Mouse (Mus musculus) cerebellum, adult 18-20 months (tissue): Measurements from ENCODE around the gene Dusp12.

ENCODE experiments used
- DNase-seq, 2 experiments: peaks; one replicate each; pipeline ENCODE4 v3.0.0; 2021

Gene Dusp12

DNA sequence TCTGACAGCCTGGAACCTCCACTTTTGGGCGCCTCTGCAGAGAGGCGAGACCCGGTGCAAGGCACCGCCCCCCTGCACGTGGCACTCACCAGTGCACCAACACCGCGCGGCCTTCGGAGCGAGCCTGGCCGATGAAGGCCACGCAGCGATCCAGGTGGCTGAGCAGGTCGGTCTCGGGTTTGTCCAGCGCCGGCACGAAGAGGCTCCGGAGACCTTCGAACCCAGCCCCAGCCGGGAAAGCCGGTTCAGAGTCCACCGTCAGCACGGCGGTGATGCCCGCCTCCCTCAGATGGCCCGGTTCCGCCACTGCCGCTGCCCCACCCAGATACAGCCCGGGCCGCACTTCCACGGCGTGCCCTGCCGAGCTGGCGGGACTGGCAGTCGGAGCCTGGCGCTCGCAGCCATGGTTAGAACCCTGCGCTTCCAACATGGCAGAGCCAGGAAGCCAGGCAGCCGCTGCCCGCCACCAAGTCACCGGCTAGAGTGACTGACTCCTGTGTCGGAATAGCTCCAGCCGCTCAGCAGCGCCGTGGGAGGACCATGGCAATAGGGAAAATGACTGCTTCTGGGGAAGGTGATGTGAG, at the start of gene Dusp12, which contains the start of gene Gm26620:
Gene Dusp12, minus strand, starts transcription at position 563 of the 584 bp plus-strand sequence.
Gene Gm26620, plus strand, starts transcription at position 88 of the 584 bp plus-strand sequence.
- DNase-seq = peak; percentile 90 to 93

DNA sequence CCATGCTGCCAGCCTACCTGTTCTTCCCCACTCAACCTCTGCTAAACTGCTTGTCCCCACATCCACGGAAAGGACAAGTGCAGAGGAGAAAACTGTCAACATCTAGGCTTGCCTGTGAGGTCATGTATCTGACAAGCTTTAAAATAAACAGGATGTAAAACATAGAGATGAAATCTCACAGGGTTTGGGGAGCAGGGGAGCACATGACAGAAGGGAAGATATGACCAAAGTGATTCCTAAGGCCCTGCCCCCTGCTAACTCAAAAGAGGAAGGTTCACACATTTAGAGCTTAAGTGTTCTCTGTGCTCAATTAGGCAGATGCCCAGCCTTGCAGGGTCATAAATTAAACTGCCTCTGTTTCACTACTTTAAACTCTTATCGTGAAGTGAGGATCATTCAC, 49.0 kb upstream of the Dusp12 start:
- DNase-seq = no peak

DNA sequence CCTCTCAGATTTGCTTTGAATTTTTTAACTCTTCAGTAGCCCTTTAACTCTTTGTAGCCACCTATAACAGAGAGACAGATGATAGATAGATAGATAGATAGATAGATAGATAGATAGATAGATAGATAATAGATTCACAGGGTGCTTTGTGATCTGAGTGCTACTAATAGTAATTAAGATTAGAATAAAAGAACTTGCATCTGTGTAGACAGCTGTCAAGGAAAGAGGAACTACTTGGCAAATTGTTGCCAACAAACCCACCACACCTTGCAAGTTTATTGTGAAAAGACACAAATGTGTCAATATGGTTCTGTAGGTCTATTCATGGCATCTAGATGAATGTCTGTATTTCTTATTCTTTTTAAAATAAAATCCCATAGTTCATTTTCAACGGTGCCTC, 48.6 kb upstream of the Dusp12 start:
- no peak for DNase-seq

DNA sequence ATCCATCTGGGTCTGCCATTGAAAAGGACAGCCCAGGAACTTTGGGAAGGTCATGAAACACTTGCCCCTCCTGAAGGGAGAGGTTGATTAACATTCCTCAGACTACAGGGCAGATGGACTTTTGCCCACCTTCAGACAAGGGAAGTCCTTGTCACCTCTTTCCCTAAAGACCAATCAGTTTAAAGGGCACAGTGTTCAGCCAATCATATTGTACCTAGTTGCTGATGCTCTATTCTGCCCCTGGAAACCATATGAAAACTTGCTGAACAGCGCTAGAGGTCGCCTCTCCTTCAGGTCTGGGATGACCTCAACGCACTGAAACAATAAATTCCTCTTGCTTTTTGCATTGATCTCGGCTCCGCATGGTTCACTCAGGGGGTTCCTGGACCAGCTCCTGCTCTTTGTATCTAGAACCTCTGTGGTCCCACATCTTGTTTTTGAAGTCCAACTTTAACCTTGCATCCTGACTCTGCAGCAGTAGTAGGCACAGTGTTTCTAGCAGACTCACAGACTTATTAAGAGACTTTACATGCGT, 48.1 kb upstream of the Dusp12 start:
- no peak for DNase-seq

DNA sequence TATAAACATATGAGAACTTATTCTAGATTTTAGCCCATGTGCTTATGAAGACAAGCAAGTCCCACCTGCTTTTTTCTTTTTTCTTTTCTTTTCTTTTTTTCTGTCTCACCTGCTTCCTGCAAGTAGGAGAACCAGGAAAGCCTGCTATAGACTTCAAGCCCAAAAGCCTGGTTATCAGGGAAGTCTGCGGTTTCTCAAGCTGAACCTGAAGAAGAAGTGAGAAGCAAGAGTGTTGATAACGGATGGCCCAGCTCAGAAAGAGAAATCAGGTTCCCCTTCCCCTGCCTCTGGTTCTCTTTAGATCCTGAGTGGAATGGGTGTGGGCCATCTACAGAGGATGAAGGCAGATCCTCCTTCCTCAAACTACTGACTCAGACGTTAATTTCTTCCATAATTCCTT, 46.7 kb upstream of the Dusp12 start:
- DNase-seq = no peak

DNA sequence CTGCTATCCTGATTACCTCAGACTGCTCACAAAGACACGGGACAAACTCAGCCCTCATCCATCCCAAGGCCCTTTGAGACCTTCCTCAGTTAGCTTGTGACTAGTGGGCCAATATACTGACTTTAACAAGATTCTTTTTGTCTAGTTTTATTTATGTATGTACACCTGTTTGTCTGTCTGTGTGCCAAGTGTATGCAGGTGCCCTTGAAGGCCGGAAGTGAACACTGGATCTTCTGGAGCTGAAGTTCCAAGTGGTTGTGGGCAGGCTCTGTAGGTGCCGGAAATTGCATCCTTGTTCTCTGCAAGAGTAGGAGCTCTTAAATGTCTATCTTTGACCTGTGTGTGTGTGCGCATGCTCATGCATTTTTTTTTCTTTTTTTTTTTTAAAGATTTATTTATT, 43.9 kb upstream of the Dusp12 start:
- DNase-seq = no peak

DNA sequence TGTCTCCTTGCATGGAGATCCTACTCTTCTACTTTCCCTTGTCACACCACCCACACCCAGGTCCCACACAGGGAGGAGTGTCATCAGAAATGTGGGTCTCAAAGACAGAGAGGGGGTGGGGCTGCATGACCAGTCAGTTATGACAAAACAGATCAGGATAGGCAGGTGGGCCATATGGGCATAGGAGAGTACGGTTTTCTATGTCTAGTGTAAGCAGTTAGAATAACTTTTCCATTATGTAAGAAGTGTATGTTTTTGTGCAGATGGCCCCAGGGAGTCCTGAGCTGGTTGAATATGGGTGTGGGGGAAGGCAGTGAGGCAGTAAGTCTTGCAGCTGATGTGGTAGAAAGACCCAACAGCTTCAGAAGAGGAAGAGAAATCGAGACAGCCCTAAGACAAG, 43.1 kb upstream of the Dusp12 start:
- DNase-seq = no peak

DNA sequence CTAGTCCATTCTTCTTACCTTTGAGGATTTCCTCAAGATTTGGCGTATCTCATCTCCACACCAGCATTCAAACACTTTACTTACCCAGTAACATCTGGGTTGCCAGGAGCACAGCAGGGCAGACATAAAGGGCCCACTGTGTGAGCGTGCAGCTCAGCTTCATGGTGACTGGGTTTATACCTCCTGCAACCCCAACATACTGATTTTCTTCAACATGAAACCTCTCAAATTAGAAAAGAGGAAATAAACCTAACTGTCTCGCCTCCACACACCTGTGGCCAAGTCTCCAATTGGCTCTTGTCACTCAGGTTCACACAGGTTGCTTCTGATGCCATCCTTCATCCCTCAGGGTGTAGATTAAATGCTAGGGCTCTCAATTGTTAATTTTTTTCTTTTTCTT, 42.0 kb upstream of the Dusp12 start, which contains the start of gene Fcrla:
Gene Fcrla, minus strand, starts transcription at position 206 of the 400 bp plus-strand sequence.
- no peak for DNase-seq

DNA sequence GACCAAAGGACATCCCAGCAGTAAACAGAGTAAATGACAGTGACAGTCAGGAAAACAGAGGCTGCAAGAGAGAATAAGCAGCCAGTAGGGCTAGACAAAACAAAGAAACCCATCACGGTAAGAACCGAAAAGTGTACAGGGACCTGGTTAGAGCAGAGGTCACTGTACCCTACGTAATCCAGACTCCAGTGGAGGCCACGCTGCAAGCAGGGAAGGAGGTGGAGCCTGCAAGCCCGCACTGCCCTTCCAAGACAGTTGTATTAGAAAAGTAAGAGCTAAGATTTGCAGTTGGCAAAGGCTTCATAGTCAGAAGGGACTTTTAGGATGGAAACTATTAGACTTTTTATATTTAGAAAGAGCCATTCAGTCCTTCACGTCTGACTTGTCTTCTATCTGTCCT, 41.6 kb upstream of the Dusp12 start:
- DNase-seq = no peak

DNA sequence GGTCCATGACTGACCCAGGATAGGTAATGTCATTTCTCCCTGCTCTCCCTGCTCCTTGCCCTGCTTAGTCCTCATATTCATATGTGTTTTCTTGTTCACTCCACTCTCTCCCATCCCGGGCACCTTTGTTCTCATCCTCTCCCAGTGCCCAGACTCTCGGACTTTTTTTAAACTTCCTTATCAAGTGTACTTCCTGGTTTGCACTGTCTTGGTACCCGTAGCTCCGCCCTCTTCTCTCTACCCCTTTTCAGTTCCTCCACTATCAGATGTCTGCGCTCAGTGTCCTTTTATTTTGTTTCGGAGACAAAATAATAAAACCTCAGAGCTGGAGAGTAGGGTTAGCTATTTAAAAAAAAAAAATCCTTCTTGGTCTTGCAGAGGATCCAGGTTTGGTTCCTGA, 39.1 kb upstream of the Dusp12 start:
- no peak for DNase-seq

DNA sequence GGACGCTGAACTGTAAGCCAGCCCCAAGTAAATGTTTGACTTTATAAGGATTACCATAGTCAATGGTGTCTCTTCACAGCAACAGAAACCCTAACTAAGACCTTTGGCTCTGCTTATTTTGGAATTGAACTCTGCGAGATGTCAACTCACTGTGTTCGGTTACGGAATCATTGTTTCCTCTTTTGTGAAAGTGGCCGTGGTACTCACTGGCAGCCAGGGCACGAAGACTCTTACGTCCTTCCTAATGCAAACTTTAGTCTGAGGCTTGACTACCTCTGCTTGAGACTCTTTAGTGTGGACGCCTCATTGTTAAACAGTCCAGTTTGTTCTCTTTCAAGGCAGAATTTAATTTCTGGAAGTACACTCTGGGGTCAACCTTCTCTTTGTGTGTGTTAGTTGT, 34.0 kb upstream of the Dusp12 start:
- no peak for DNase-seq

DNA sequence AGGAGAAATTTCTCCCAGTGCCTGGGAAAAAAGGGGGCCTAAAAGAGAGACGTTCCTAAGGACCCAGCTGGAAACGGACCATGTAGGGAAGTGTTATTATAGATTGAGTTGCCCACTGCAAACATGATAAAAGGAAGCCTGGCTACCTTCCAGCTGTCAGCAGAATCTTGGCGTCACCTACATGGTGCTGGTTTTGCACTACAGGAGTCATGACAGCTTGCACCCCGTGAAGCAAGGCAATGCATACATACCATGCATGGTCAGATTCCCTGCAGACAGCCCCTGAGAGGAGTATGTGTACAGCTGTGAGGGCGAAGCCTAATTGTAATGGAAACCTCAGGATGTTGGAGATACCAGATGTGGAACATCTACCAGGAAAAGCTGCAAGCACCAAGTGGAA, 30.3 kb upstream of the Dusp12 start:
- DNase-seq = no peak

DNA sequence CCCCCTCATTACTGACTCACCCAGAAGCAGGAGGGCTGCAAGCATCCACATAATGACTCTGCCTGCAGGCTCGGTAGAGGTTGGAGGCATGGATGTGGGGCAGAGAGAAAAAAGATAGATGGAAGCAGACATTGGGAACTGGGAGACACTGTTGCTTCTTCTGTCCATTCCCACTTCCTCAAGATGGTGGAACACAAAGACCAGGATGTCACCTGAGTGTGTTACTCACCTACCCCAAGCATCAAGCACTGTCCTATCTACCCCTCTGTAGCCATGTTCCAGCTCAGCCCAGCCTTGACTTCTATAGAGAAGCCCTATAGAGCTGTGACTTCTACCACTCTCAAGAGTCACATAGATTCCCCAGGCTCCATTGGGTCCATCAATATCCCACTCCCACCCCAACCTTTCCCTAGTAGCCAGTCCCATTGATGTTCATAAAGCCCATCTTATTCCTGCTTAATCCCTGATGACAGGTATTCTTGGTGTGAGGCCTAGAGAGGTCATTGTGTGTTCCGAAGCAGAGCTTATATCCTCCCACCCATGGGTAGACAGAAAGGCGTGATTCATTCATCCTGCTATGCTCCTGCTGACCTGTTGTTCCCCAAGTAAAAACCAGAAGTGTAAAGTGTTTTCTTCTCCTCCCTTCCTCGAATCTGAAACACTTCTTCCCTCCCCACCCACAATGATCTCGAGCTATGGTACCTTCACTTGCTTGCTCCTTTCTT, 27.7 kb upstream of the Dusp12 start, which contains the start of gene Fcrlb:
Gene Fcrlb, minus strand, starts transcription at position 51 of the 725 bp plus-strand sequence.
- no peak for DNase-seq

DNA sequence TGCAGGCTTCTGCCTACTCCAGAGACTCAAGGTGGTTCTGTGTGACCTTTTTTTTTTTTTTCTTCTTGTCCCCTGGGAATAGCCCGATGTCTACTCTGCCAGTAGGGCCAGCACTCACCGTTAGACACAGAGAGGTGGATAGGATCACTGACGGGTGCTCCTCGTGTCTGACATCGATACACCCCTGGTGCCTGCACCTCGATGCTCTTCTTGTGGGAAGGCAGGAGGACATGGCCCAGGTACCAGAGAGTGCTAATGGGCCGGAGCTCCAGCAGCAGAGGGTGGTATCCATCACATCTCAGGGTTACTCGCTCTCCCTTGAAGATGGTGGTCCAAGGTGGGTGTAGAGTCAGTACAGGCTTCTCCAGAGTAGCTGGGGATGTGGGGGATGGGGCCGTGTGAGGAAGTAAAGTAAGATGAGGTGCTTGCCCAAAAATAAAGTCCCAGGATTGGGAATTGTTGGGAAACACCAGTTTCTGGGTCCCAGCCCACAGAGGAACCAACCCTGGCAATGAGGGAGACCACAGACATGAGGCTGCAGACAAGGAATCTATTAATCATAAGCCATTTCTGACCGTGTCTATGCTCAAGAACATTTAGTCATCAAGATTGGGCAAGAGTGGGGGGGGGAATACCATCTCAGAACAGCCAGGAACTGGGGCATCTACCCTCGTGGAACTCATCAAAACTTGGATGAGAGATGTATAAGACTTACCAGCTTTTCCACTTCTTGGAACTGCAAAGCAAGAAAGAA, 26.7 kb upstream of the Dusp12 start:
- no peak for DNase-seq

DNA sequence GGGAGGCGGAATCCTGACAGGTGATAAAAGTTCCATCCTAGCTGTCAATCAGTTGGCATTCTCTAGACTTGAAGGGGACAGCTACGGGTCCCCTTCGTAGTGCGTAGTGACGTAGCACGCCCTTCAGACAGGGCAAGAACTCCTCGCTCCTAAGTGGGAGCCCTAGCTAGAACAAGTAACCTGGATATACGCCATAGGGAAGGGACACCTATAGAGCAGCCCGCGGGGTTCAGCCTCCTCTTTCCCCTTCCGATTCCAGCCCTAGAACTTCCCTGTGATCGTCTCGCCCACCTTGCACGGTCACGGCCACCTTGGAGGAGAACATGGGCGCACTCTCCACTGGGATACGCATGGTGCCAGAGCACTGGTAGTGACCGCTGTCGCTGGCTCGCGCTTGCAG, 23.0 kb upstream of the Dusp12 start:
- peak; percentile 47 to 61 for DNase-seq

DNA sequence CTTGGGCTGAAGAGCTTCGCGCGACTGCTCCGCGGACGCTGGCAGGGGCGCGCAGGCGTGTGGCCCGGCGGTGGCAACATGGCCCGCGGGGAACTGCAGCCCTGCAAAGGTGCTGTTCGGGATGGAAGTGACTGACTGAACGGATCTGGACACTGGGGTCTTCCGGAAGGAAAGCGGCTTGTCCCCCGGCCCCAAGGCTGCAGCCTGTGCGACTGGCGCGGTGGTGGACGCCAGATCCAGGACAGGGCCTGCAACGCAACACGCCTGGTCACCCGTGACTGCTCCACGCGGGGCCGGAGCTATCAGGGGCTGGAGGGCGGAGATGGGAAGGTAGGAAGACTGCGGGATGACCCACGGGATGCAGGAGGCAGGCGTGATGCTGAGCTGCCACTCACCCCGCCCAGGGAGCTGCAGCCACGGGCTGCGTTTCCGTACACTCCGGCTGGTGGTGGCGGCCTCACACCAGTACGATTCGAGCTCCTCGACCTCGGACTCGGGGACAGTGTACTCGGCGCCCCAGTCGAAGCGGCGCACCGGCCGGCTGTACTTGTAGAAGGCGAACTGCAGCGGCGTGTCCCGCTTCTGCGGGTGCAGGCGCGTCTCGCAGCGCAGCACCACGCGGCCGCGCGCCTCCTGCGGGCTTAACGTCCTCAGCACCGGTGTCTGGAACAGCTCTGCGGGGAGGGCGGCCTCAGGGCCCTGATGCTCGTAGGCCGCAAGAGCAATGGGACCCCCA, 22.3 kb upstream of the Dusp12 start:
- peak; percentile 66 to 70 for DNase-seq

DNA sequence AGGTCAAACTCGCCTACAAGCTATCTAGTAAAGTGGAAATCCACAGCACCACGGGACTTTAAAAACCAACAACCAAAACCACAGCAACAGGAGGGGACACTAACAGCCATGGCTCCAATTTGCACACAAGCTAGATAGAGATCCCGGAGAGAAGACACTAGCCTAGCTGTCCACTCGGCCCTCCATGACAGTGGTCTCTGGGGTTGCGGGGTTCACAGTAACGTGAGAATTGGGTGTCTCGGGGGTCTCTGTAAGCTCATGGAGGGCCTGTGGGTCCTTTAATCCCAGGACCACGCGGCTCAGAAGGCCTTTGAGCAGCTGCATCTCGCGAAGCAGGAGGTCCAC, 21.7 kb upstream of the Dusp12 start:
- DNase-seq = no peak

DNA sequence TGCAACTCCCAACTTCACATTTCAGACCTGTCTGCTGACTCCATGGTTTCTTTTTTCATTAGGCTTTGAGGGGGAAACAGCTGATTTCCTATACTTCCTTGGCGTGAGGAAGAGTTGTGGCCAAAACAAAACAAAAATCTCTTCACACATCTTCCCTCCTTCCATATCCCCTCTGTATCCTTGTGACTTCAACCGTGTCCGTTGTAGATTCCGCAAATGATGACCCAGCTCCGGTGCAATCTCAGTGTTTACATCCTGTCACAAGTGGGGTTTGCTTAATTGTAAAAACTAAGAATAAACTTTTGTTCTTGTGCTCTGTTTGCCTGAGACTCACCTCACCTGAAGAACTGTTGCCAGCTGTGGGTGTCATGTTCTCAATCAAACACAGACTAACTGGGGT, 18.1 kb upstream of the Dusp12 start:
- DNase-seq = no peak

DNA sequence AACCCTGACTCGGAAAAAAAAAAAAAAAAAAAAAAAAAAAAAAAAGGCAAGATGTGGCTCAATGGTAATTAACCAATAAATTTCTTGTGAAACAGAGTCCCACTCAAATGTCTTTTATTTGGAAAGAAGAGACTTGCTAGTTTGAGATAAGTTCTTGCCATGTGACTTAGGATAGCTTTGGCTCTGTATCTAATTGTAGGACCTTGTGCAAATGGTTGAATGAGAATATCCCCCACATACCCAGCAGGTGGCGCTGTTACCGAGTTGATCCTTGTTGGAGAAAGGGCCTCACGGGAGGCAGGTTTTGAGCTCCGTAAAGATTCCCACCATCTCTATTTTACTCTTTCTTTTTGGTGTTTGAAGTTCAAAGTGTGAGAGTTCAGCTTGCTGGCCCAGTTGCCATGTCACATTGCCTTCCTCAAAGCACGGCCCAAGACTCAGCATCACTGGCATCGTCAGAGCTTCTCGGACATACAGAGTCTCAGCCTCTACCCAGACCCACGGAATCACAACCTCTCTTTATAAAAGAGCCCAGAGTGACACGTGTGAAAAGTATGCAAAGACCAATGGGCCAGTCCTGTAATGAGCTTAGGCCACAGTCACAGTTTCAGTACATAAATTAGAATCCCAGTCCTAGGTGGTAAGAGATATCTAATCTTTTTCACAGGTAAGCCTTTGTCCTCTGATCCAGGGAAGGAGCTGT, 16.3 kb upstream of the Dusp12 start:
- DNase-seq = peak; percentile 86 to 87

DNA sequence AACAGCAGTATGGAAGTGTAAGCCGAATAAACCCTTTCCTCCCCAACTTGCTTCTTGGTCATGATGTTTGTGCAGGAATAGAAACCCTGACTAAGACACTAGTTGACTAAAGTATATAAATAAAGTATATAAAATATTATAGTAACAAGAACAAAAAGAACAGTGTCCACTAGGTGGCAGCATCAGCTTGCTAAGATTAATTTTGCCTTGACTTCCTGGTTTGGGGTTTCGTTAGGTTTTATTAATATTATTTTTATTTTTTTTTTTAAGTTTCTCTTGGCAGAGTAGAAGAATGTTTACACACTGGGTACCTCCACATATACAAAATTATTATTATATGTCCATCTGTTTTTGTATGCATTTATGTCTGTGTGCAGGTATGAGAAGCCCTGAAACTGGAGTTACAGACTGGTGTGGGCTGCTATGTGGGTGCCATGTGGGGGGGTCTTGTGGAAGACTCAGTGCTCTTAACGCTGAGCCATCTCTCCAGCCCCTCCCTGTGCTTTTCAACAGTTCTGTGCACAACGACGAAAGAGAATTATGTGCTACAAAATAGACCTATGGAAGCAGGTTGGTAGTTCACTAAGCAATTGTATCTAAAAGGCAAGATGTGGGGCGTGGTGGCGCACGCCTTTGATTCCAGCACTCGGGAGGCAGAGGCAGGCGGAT, 15.6 kb upstream of the Dusp12 start:
- peak; percentile 42 to 62 for DNase-seq

DNA sequence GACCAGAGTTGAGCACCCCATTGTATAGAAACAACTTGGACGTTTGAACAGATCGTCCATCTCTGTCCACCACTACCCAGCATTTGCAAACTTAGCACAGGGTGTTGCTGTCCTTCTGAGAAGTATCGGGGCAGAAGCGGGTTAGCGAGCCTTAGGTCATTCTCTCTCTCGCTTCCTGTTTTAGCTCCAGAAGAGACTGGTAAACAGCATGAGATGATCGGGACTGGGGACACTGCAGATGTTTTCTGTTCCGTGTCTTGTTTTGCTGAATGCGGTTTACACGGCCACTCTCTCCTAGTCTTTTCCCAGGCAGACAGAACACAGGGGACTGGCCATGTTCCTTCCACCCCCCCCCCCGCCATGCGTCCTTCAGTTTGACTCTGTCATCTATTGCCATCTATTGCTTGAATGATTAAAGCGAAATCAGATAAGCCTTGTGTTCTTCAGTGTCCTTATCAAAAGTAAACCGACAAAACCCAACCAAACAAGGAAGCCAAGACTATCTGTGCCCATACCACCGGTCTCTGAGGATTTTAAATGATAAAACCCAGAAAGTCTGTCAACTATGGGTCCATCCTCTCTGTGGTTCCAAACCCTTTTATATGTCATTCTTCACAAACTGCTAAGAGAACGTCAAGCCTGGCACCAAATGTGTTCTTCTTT, 13.2 kb upstream of the Dusp12 start:
- no peak for DNase-seq
